Mouse (Mus musculus): ENCODE data around the gene Gm8334. TPM values are rescaled to one million over a fixed set of nuclear protein-coding genes. Genes with fewer than 3 reads are reported as not detected.
"Not testable (repeated sequence)": the region's sequence is repeated elsewhere in the genome, so short reads cannot be mapped to it uniquely, and the experiment has no call there.

The Gm8334 gene
- polyA plus RNA-seq (2015; fragmentation: Nextera tagmentation; extraction: Ambion mirVana) = not detected in 2 replicates

DNA sequence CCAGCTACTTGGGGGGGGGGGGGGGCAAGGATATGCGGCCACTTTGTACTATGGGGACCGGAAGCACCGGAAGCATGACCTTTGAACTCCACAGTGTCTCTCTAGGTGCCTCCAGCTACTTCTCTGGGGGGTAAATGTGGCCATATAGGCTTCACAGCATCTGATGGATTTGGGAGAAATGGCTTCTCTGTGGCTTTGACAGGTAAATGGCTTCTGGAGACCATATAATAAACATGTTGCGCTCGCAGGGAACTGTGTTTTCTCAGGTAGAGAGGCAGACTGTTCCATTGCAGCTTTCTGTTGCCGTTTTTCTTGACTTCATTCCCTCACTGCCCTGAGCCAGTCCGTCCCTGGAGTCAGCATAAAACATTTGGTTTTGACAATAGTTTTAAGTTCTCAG lies at the start of gene Gm8334:
Gm8334 (minus strand) TSS at position 101 of the 400 bp plus-strand sequence.
- not testable (repeated sequence) for H3K27me3 ChIP-seq
- WGBS = 84% methylated on average over 4 of the region's 7 CpGs

DNA sequence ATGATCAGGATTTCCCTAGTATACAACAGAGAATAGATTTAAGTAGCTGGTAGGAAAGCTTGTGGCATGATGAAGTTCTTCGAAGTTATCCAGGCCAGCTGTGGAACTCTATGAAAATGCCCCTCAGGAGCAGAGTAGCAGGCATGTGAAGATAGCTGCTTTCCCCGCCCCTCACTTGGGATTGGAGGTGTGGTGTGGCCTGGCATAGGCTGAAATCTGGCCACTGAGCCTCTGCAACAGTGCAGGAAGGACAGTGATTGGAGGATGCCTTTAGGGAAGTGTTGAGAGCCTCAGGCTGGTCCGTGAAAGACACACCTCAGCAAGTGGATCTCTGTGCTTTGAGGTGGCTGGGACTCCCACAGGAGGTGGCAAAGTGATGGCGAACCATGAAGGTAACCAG lies 48.3 kb upstream of the Gm8334 start, which contains the start of gene Gm15127:
Gm15127 (plus strand) TSS at position 301 of the 400 bp plus-strand sequence.
- H3K4me3 ChIP-seq; H3K36me3 ChIP-seq; H3K9me3 ChIP-seq; H3K27me3 ChIP-seq; H3K4me1 ChIP-seq; H3K27ac ChIP-seq; H3K9ac ChIP-seq; ATAC-seq (ENCODE audit: borderline replicate concordance, extremely low read depth, low FRiP score, low TSS enrichment); H3K4me2 ChIP-seq: not testable (repeated sequence)
- WGBS = 65% methylated on average over 2 of the region's 4 CpGs

More for the DNA sequence above, at the start of gene Gm8334:
- H3K4me2 ChIP-seq; H3K36me3 ChIP-seq; H3K9ac ChIP-seq; H3K4me3 ChIP-seq; H3K4me1 ChIP-seq; ATAC-seq (ENCODE audit: borderline replicate concordance, extremely low read depth, low FRiP score, low TSS enrichment); H3K9me3 ChIP-seq; H3K27ac ChIP-seq: not testable (repeated sequence)

Other genes starting within 250 kb of the Gm8334 start
- not detected in 2 replicates for gene Gm15114, start 126.2 kb downstream of the Gm8334 start, polyA plus RNA-seq (2015; fragmentation: Nextera tagmentation; extraction: Ambion mirVana)
- gene Gm15127, start 48.4 kb upstream of the Gm8334 start, polyA plus RNA-seq (2015; fragmentation: Nextera tagmentation; extraction: Ambion mirVana) = not detected in 2 replicates
- not detected in 2 replicates for gene Luzp4, start 242.5 kb upstream of the Gm8334 start, polyA plus RNA-seq (2015; fragmentation: Nextera tagmentation; extraction: Ambion mirVana)